Mouse (Mus musculus): ENCODE measurements around the gene Gm20662. TPM values are rescaled to one million over a fixed set of nuclear protein-coding genes. Genes with fewer than 3 reads are reported as not detected.

Gm20662 gene
- polyA plus RNA-seq, 1 experiment from 2014 or later = 0.55 TPM

DNA sequence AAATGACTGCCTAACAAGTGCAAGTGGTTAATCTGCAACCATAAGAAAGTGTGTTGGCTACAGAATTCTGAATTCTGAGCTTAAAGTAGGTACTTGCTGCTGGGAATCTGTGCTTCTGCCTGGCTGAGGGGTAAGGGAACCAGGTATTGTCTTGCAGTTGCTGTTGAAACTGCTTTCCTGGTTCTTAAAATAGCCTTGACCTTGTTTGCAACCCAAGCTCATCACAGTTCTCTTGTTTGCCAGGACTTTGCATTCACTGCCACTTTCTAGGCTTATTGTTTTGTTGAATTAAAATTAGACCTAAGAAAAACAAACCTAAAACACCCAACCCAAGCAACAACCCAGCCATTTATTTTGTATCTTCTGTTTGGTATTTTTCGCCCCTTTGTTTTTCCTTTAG, 24.6 kb downstream of the Gm20662 start:
- peaks cover 20% of the 10 kb centered on the region for H3K36me3 ChIP-seq (ENCODE audit: control insufficient read depth, insufficient read depth, low read length)
- no peaks in the 10 kb centered on the region for H3K27me3 ChIP-seq (ENCODE audit: control insufficient read depth, insufficient read depth, low read length)
- whole genome bisulfite sequencing = 98% methylated on average over 1 of the region's 1 CpGs
- peak overlapping the region; percentile 45 to 66 for H3K27ac ChIP-seq (replicated peaks in 1 of 2; ENCODE audit: control insufficient read depth in 1 of 2, insufficient read depth in 1 of 2, low read depth in 2 of 2, low read length in 2 of 2)
- no peaks in the 10 kb centered on the region for H3K9me3 ChIP-seq (ENCODE audit: control insufficient read depth, low read length)
- peak overlapping the region; percentile 18 for H3K9ac ChIP-seq (ENCODE audit: low read length)
- H3K4me3 ChIP-seq (ENCODE audit: control insufficient read depth in 1 of 2, insufficient read depth in 1 of 2, low read depth in 1 of 2, low read length in 2 of 2) = no peak overlapping the region
- ATAC-seq (ENCODE audit: insufficient number of reproducible peaks, insufficient read depth, low FRiP score, low read depth) = no peak
- H3K4me2 ChIP-seq (ENCODE audit: low read length) = peak overlapping the region; percentile 38
- H3K4me1 ChIP-seq (ENCODE audit: control insufficient read depth in 2 of 2, insufficient read depth in 2 of 2, low read length in 2 of 2) = peaks cover 0 to 23% of the 10 kb centered on the region in 2 experiments; a peak in 2 of 4 replicates

DNA sequence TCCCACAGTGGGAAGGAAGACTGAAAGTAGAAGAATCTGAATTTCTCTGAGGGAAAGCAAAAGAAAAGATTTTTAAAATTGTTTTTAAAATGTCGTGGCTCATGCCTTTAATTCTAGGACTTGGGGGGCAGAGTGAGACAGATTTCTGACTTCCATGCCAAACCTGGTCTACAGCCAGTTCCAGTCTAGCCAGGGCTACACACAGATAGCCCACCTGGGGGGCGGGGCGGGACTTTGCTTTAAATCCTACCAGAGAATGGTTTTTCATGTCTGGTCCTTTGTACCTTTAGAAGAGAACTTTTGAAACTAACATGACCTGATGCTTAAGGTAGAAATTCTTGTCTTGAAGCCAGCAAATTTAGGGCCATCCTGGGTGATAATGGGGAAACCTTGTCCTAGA, 27.1 kb downstream of the Gm20662 start:
- Histone ChIP-seq H3K4me3 (ENCODE audit: control insufficient read depth in 1 of 2, insufficient read depth in 1 of 2, low read depth in 1 of 2, low read length in 2 of 2) (no peak overlapping the region), H3K27me3 (ENCODE audit: control insufficient read depth, insufficient read depth, low read length) (no peaks in the 10 kb centered on the region), H3K4me2 (ENCODE audit: low read length) (no peak overlapping the region), H3K36me3 (ENCODE audit: control insufficient read depth, insufficient read depth, low read length) (peaks cover 43% of the 10 kb centered on the region), H3K4me1 (ENCODE audit: control insufficient read depth in 2 of 2, insufficient read depth in 2 of 2, low read length in 2 of 2) (peaks cover 0 to 23% of the 10 kb centered on the region in 2 experiments; a peak in 2 of 4 replicates), H3K9me3 (ENCODE audit: control insufficient read depth, low read length) (no peaks in the 10 kb centered on the region), H3K27ac (replicated peaks in 1 of 2; ENCODE audit: control insufficient read depth in 1 of 2, insufficient read depth in 1 of 2, low read depth in 2 of 2, low read length in 2 of 2) (no peak overlapping the region), H3K9ac (ENCODE audit: low read length) (no peak overlapping the region)
- WGBS = 85% methylated on average over 3 of the region's 3 CpGs
- no peak for ATAC-seq (ENCODE audit: insufficient number of reproducible peaks, insufficient read depth, low FRiP score, low read depth)

DNA sequence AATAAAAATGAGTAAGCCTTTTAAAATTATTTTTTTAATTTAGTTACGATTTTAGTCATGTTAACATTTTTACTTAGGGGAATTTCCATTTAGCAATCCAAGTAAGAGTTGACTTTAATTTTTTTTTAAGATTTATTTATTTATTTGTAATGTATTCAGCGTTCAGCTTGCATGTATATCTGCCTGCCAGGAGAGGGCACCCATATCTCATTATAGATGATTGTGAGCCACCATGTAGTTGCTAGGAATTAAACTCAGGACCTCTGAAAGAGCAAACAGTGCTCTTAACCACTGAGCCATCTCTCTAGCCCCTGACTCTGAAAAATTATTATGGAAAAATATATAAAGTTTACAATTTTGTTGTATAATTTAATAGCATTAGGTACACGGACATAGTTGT, 30.4 kb downstream of the Gm20662 start:
- WGBS = 91% methylated on average over 3 of the region's 3 CpGs
- ATAC-seq (ENCODE audit: insufficient number of reproducible peaks, insufficient read depth, low FRiP score, low read depth) = no peak
- Histone ChIP-seq H3K4me1 (ENCODE audit: control insufficient read depth in 2 of 2, insufficient read depth in 2 of 2, low read length in 2 of 2) (peaks cover 0 to 5% of the 10 kb centered on the region in 2 experiments; a peak in 1 of 4 replicates), H3K27ac (replicated peaks in 1 of 2; ENCODE audit: control insufficient read depth in 1 of 2, insufficient read depth in 1 of 2, low read depth in 2 of 2, low read length in 2 of 2) (no peak overlapping the region), H3K9me3 (ENCODE audit: control insufficient read depth, low read length) (no peaks in the 10 kb centered on the region), H3K36me3 (ENCODE audit: control insufficient read depth, insufficient read depth, low read length) (peaks cover 57% of the 10 kb centered on the region), H3K4me3 (ENCODE audit: control insufficient read depth in 1 of 2, insufficient read depth in 1 of 2, low read depth in 1 of 2, low read length in 2 of 2) (no peak overlapping the region), H3K27me3 (ENCODE audit: control insufficient read depth, insufficient read depth, low read length) (no peaks in the 10 kb centered on the region), H3K4me2 (ENCODE audit: low read length) (no peak overlapping the region), H3K9ac (ENCODE audit: low read length) (no peak overlapping the region)

DNA sequence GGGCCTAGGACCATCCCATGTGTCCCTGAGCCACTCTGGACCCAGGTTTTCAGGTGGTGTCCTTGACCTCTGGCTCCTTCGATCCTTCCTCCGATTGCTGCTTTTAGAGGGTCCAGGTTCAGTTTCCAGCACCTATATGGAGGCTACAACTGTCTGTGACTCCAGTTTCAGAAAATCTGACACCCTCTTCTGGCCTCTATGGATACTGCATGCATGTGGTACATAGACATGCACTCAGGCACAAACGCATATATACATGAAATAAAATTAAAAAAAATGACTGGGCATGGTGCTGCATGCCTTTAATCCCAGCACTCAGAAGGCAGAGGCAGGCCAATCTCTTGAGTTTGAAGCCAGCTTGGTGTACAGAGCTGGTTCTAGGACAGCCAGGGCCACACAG, 31.7 kb downstream of the Gm20662 start:
- no peak for ATAC-seq (ENCODE audit: insufficient number of reproducible peaks, insufficient read depth, low FRiP score, low read depth)
- Histone ChIP-seq H3K36me3 (ENCODE audit: control insufficient read depth, insufficient read depth, low read length) (peaks cover 68% of the 10 kb centered on the region), H3K27ac (replicated peaks in 1 of 2; ENCODE audit: control insufficient read depth in 1 of 2, insufficient read depth in 1 of 2, low read depth in 2 of 2, low read length in 2 of 2) (no peak overlapping the region)

DNA sequence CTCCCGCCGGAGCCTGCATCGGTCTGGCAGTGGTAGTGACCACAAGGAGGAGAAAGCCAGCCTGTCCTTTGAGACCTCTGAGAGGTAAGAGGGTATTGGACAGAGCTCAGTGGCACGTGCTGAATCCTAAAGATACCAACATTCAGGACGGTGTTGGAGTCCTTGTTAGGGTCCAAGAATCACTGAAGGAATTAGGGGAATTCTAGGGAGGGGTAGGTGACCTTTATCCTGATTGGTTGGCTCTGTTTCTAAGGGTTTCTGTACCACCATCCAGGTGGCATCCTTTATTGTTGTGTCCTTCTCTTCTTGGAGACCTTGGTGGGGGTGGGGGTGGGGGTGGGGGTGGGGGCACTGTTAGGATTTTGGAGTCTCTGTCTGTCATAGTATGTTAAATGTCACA, 36.0 kb downstream of the Gm20662 start:
- Histone ChIP-seq H3K9ac (ENCODE audit: low read length) (no peak overlapping the region), H3K27ac (replicated peaks in 1 of 2; ENCODE audit: control insufficient read depth in 1 of 2, insufficient read depth in 1 of 2, low read depth in 2 of 2, low read length in 2 of 2) (no peak overlapping the region), H3K9me3 (ENCODE audit: control insufficient read depth, low read length) (no peaks in the 10 kb centered on the region), H3K4me3 (ENCODE audit: control insufficient read depth in 1 of 2, insufficient read depth in 1 of 2, low read depth in 1 of 2, low read length in 2 of 2) (no peak overlapping the region), H3K27me3 (ENCODE audit: control insufficient read depth, insufficient read depth, low read length) (no peaks in the 10 kb centered on the region), H3K36me3 (ENCODE audit: control insufficient read depth, insufficient read depth, low read length) (peaks cover 69% of the 10 kb centered on the region), H3K4me1 (ENCODE audit: control insufficient read depth in 2 of 2, insufficient read depth in 2 of 2, low read length in 2 of 2) (no peaks in the 10 kb centered on the region), H3K4me2 (ENCODE audit: low read length) (no peak overlapping the region)
- ATAC-seq (ENCODE audit: insufficient number of reproducible peaks, insufficient read depth, low FRiP score, low read depth) = no peak
- WGBS = 83% methylated on average over 5 of the region's 5 CpGs

More for the DNA sequence above, 31.7 kb downstream of the Gm20662 start:
- H3K9ac ChIP-seq (ENCODE audit: low read length) = no peak overlapping the region
- no peak overlapping the region for H3K4me2 ChIP-seq (ENCODE audit: low read length)
- WGBS = 96% methylated on average over 3 of the region's 3 CpGs
- H3K4me3 ChIP-seq (ENCODE audit: control insufficient read depth in 1 of 2, insufficient read depth in 1 of 2, low read depth in 1 of 2, low read length in 2 of 2) = no peak overlapping the region
- H3K4me1 ChIP-seq (ENCODE audit: control insufficient read depth in 2 of 2, insufficient read depth in 2 of 2, low read length in 2 of 2) = no peaks in the 10 kb centered on the region
- H3K9me3 ChIP-seq (ENCODE audit: control insufficient read depth, low read length) = no peaks in the 10 kb centered on the region
- H3K27me3 ChIP-seq (ENCODE audit: control insufficient read depth, insufficient read depth, low read length) = no peaks in the 10 kb centered on the region

DNA sequence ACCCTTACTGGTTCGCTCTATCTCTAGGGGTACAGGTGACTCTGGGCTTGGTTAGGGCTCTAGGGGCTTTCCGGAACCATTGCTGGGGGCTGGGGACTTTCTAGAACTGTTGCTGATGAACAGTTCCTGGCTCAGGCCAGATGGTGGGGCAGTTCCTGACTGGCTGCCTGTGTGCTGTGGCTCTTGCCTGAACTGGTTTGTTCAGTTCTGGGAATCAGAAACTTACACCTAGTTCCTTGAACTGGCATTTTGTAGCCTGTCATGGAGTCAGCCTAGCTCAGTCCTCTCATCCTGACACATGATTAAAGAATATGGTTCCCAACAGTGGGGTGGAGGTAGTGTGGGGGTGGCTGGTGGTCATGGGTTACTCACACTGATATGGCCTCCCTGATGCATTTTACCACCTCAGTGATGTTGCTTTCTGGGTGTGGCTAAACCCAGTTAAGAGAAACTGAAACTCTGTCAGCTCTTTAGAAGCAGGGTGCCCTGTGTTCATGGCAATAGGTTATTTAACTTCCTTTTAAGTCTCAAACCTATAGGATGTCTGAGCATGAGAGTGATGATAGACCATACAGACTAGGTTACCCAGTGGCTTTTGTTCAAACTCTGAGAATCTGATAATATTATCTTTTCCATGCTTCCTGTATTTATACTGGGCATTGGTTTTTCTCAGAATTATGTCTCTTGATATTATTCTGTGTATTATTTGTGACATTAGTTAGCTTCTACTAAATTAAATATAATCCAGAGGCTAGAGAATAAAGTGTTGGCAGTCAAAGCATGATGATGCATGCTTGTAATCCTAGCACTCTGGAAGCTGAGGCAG, 39.4 kb downstream of the Gm20662 start:
- Histone ChIP-seq H3K27ac (replicated peaks in 1 of 2; ENCODE audit: control insufficient read depth in 1 of 2, insufficient read depth in 1 of 2, low read depth in 2 of 2, low read length in 2 of 2) (no peak overlapping the region), H3K9ac (ENCODE audit: low read length) (no peak overlapping the region), H3K27me3 (ENCODE audit: control insufficient read depth, insufficient read depth, low read length) (no peaks in the 10 kb centered on the region), H3K9me3 (ENCODE audit: control insufficient read depth, low read length) (no peaks in the 10 kb centered on the region), H3K4me2 (ENCODE audit: low read length) (no peak overlapping the region), H3K36me3 (ENCODE audit: control insufficient read depth, insufficient read depth, low read length) (peaks cover 73% of the 10 kb centered on the region), H3K4me3 (ENCODE audit: control insufficient read depth in 1 of 2, insufficient read depth in 1 of 2, low read depth in 1 of 2, low read length in 2 of 2) (no peak overlapping the region), H3K4me1 (ENCODE audit: control insufficient read depth in 2 of 2, insufficient read depth in 2 of 2, low read length in 2 of 2) (no peaks in the 10 kb centered on the region)
- no peak for ATAC-seq (ENCODE audit: insufficient number of reproducible peaks, insufficient read depth, low FRiP score, low read depth)
- WGBS = 98% methylated on average over 2 of the region's 2 CpGs

DNA sequence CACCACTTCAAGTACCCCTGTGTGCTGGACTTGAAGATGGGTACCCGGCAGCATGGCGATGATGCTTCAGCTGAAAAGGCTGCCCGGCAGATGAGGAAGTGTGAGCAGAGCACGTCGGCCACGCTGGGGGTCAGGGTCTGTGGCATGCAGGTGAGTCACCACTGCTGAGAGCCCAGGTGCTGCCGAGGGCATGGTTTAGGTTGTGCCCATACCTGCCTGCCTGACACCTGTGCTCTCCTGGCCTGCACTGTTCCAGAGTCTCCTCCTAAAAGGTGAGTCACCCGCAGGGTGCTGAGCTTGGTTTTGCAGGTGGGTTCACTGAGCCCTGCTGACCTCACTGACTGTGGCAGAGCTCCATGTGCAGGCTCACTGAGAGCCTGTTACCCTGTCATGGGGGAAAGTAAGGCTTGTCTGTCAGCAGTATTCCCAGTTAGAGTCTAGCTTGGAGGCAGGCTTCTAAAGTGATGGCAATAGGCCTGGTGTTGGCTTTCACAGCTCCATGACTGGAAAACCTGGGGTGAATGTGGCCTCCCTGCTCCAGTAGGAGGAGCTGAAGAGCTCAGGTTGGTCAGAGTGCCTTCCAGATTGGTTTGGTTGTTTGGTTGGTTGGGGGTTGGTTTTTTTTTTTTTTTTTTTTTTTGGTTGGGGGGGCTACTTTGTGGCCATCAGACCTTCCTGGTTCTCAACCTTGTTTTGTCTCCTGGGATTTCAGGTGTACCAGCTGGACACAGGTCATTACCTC, 48.8 kb downstream of the Gm20662 start:
- H3K27ac ChIP-seq (replicated peaks in 1 of 2; ENCODE audit: control insufficient read depth in 1 of 2, insufficient read depth in 1 of 2, low read depth in 2 of 2, low read length in 2 of 2) = no peak overlapping the region
- H3K4me3 ChIP-seq (ENCODE audit: control insufficient read depth in 1 of 2, insufficient read depth in 1 of 2, low read depth in 1 of 2, low read length in 2 of 2) = no peak overlapping the region
- no peak overlapping the region for H3K4me2 ChIP-seq (ENCODE audit: low read length)
- peaks cover 7 to 14% of the 10 kb centered on the region in 2 experiments for H3K4me1 ChIP-seq (ENCODE audit: control insufficient read depth in 2 of 2, insufficient read depth in 2 of 2, low read length in 2 of 2)
- H3K27me3 ChIP-seq (ENCODE audit: control insufficient read depth, insufficient read depth, low read length) = no peaks in the 10 kb centered on the region
- no peaks in the 10 kb centered on the region for H3K9me3 ChIP-seq (ENCODE audit: control insufficient read depth, low read length)
- no peak for ATAC-seq (ENCODE audit: insufficient number of reproducible peaks, insufficient read depth, low FRiP score, low read depth)
- H3K9ac ChIP-seq (ENCODE audit: low read length) = no peak overlapping the region
- 97% methylated on average over 8 of the region's 8 CpGs for WGBS
- H3K36me3 ChIP-seq (ENCODE audit: control insufficient read depth, insufficient read depth, low read length) = peaks cover 67% of the 10 kb centered on the region

All from heart, embryonic 14.5 days (tissue).